Mouse (Mus musculus) lung, postnatal 0 days (tissue): Measurements from ENCODE around the gene Hrh3. TPM values are rescaled to one million over a fixed set of nuclear protein-coding genes. Genes with fewer than 3 reads are reported as not detected.

Source experiments
- ATAC-seq: fragments of 200-750 bp; cut with Nextera tagmentation; 2 replicates; pipeline ENCODE4 v1.8.0; 2017; ENCODE audit warnings: moderate library complexity
- DNase-seq: peaks from one replicate; pipeline ENCODE4 v3.0.0-alpha.2; 2016; ENCODE audit warnings: low spot score
- H3K27ac ChIP-seq: fragments of 300-500 bp; sonication (generic); 2 replicates; pipeline ENCODE4 v1.5.1; 2014; ENCODE audit warnings: antibody characterized with exemption, mild to moderate bottlenecking, low read length, mixed read lengths
- H3K27me3 ChIP-seq: fragments of 300-500 bp; sonication (generic); replicated peaks from 2 replicates; pipeline ENCODE4 v1.6.1; 2014; ENCODE audit warnings: low read length, mixed read lengths; ENCODE audit not compliant: insufficient read depth
- H3K36me3 ChIP-seq: fragments of 300-500 bp; sonication (generic); 2 replicates; pipeline ENCODE4 v1.6.1; 2014; ENCODE audit warnings: low read length, mixed read lengths; ENCODE audit not compliant: insufficient read depth
- H3K4me1 ChIP-seq: fragments of 300-500 bp; sonication (generic); 2 replicates; pipeline ENCODE4 v1.6.1; 2014; ENCODE audit warnings: antibody characterized with exemption, low read depth, low read length, mixed read lengths; ENCODE audit not compliant: insufficient read depth
- H3K4me2 ChIP-seq: fragments of 300-500 bp; sonication (generic); replicated peaks from 2 replicates; pipeline ENCODE4 v1.6.1; 2014; ENCODE audit warnings: low read depth, mild to moderate bottlenecking, low read length, moderate library complexity, mixed read lengths
- H3K4me3 ChIP-seq: fragments of 300-500 bp; sonication (generic); 2 replicates; pipeline ENCODE4 v1.5.1; 2014; ENCODE audit warnings: low read depth, low read length
- H3K9ac ChIP-seq: fragments of 300-500 bp; sonication (generic); replicated peaks from 2 replicates; pipeline ENCODE4 v1.6.1; 2014; ENCODE audit warnings: low read depth, mild to moderate bottlenecking
- H3K9me3 ChIP-seq: fragments of 300-500 bp; sonication (generic); 2 replicates; pipeline ENCODE4 v1.6.1; 2016; ENCODE audit warnings: low read length, mixed read lengths
- CTCF ChIP-seq: IDR thresholded peaks from 2 replicates; pipeline ENCODE4 v1.5.1; 2016; ENCODE audit warnings: antibody characterized with exemption, mild to moderate bottlenecking
- EP300 ChIP-seq: IDR thresholded peaks from 2 replicates; pipeline ENCODE4 v1.6.1; 2016; ENCODE audit warnings: antibody characterized with exemption, mild to moderate bottlenecking, control low read depth
- WGBS: fragments of 180-500 bp; shearing (Covaris S2); extraction: QIAGEN DNeasy Blood & Tissue Kit; methylation state at CpG from one replicate; pipeline ENCODE4 v1.1.7; 2014; 5-methylcytosine and 5-hydroxymethylcytosine counted together
- polyA plus RNA-seq: library from polyadenylated mRNA; unstranded; fragments of >200 nt; fragmentation: Nextera tagmentation; extraction: Ambion mirVana; gene quantifications from 2 replicates; pipeline ENCODE4 v1.2.1, GENCODE M21; 2015

Hrh3 gene
- polyA plus RNA-seq, 1 experiment from 2014 or later, result 0.14 TPM

- no peak overlapping the region for H3K4me2 ChIP-seq
- DNase-seq (peak; percentile 54), ATAC-seq (no peak)
- H3K4me1 ChIP-seq, result peaks cover 40% of the 10 kb centered on the region
- H3K9ac ChIP-seq, result no peak overlapping the region
- no peaks in the 10 kb centered on the region for H3K9me3 ChIP-seq
- no peak overlapping the region for H3K4me3 ChIP-seq
- no peaks in the 10 kb centered on the region for H3K27me3 ChIP-seq
- peak overlapping the region; percentile 51 for H3K27ac ChIP-seq
- WGBS, result 42% methylated on average over 17 of the region's 17 CpGs
- 0 out of 2 replicates have a peak, but pooled peaks have one; percentile 55 for TF ChIP-seq EP300
- peak; percentile 61 for TF ChIP-seq CTCF
- H3K36me3 ChIP-seq, result no peaks in the 10 kb centered on the region
Measured at GRCm38 (mm10) chr2:180113909-180114890, 9.9 kb upstream of the Hrh3 start.

DNA sequence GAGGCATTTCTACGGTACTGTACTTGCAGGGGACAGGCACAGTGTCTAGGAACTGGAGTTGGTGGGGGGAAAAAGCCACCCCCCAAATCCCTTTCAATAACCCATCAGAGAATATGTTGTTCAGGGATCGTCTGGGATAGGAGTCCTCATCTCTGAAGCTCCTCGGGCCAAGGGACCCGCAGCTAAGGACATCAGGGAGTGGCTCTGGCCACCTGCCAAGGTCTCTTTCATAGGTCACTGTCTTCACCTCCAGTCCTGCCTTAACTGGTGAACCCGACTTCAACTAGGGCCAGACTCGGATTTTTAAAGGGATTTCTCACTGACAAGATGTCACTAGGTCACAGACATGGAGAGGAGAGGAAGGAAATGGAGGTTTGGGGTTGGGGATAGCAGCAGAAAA, 4.0 kb upstream of the Hrh3 start:
- Histone ChIP-seq H3K9me3 (no peaks in the 10 kb centered on the region), H3K36me3 (no peaks in the 10 kb centered on the region), H3K9ac (no peak overlapping the region), H3K27ac (no peak overlapping the region), H3K4me1 (peaks cover 8% of the 10 kb centered on the region; the same call in 1 of the 2 replicates), H3K27me3 (peaks cover 22% of the 10 kb centered on the region; the same call in 1 of the 2 replicates), H3K4me3 (no peak overlapping the region), H3K4me2 (no peak overlapping the region)
- TF ChIP-seq CTCF (no peak), EP300 (no peak)
- WGBS, result 29% methylated on average over 6 of the region's 6 CpGs
- ATAC-seq (no peak), DNase-seq (no peak)

DNA sequence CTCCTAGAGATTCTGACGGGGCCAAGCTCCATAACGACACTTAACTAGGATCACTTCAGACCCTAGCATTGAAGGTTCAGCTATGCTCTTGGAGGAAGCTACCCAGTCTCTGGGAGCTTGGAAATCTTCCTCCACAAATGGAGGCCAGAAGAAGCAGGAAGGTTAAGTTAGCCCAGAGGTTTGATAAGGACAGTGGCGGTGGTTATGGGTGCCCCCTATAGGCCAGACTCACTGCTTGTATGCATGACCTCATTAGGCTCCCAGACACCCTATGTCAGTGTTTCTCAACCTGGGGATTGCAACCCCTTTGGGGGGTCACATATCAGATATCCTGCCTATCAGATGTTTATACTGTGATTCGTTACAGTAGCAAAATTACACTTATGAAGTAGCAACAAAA, 2.8 kb upstream of the Hrh3 start:
- Histone ChIP-seq H3K27me3 (peaks cover 33% of the 10 kb centered on the region), H3K4me3 (no peak overlapping the region), H3K27ac (no peak overlapping the region), H3K9ac (no peak overlapping the region), H3K4me1 (peaks cover 8% of the 10 kb centered on the region; the same call in 1 of the 2 replicates), H3K4me2 (no peak overlapping the region), H3K36me3 (no peaks in the 10 kb centered on the region), H3K9me3 (no peaks in the 10 kb centered on the region)
- WGBS, result 56% methylated on average over 4 of the region's 4 CpGs
- no peak for DNase-seq
- ATAC-seq, result no peak
- TF ChIP-seq CTCF (peak; percentile 53), EP300 (no peak)

- ATAC-seq (no peak), DNase-seq (no peak)
- 30% methylated on average over 8 of the region's 8 CpGs for WGBS
- Histone ChIP-seq H3K4me2 (no peak overlapping the region), H3K9me3 (no peaks in the 10 kb centered on the region), H3K27ac (no peak overlapping the region), H3K27me3 (peaks cover 43% of the 10 kb centered on the region), H3K36me3 (no peaks in the 10 kb centered on the region), H3K4me3 (no peak overlapping the region), H3K9ac (no peak overlapping the region), H3K4me1 (peaks cover 8% of the 10 kb centered on the region; the same call in 1 of the 2 replicates)
- TF ChIP-seq CTCF, result no peak
- TF ChIP-seq EP300, result no peak
Measured at GRCm38 (mm10) chr2:180105441-180106190, 1.3 kb upstream of the Hrh3 start.

DNA sequence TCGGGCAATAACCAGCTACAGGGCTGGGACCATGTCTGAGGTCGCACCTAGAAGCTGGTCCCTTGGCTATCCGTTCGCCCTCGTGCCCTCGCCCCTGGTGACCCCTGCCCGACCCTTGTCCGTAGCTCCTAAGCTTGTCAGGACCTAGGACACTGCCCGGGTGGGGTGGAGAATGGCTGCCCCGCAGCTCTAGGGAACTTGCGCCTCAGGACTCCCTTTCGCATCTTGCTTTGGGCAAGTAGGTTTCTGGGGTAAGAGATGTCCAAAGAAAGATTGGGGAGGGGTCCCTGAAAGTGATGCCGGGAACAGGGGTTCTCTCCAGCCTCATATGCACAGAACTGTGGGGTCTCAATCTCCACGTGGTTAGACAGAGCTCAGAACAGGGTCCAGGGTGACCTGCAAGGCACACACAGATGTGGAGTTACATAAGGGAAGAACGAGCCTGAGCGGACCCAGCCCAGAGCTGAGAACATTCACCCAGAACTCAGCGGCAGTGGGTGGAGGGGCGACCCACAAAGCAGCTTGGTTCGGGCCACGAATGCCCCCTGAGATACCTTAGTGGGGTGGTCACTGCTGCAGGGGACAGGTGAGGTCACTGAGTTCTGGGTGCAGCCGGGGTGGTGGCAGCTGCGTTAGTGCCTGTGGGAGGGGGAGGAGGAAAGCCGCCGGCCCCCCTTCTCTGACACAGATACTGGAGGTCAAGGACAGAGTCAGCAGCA, 530 bp upstream of the Hrh3 start:
- H3K4me2 ChIP-seq, result peak overlapping the region; percentile 85
- peaks cover 8% of the 10 kb centered on the region; the same call in 1 of the 2 replicates for H3K4me1 ChIP-seq
- 11% methylated on average over 24 of the region's 24 CpGs for WGBS
- no peak overlapping the region for H3K9ac ChIP-seq
- ATAC-seq (no peak), DNase-seq (no peak)
- H3K27ac ChIP-seq, result no peak overlapping the region
- H3K4me3 ChIP-seq, result peak overlapping the region; percentile 42; the same call in 1 of the 2 replicates
- H3K27me3 ChIP-seq, result peaks cover 49% of the 10 kb centered on the region
- no peaks in the 10 kb centered on the region for H3K9me3 ChIP-seq
- H3K36me3 ChIP-seq, result no peaks in the 10 kb centered on the region
- TF ChIP-seq CTCF (no peak), EP300 (no peak)
